Mouse (Mus musculus) cerebellum, adult 2 months (tissue): ENCODE measurements at regions not wholly inside any gene's neighbourhood (a gene's known extent, or its start where the extent isn't known, plus 50 kb on each side); places are given as distances from the start of the nearest gene placed in this dataset.
"Not testable (repeated sequence)": the region's sequence is repeated elsewhere in the genome, so short reads cannot be mapped to it uniquely, and the experiment has no call there.

Experiments
- CTCF ChIP-seq: fragments of 200-500 bp; IDR thresholded peaks from 2 replicates; pipeline ENCODE4 v1.5.1; 2011; ENCODE audit warnings: low read depth, mild to moderate bottlenecking, control low read depth, low read length, moderate library complexity, borderline replicate concordance; ENCODE audit not compliant: insufficient read depth
- POLR2A ChIP-seq: fragments of 200-500 bp; IDR thresholded peaks from 2 replicates; pipeline ENCODE4 v1.6.1; 2011; ENCODE audit warnings: low read length, control low read depth, borderline replicate concordance; ENCODE audit not compliant: insufficient read depth

- not testable (repeated sequence) for TF ChIP-seq CTCF, POLR2A
Measured at GRCm38 (mm10) chr3:155962496-155962895, 599.1 kb upstream of the Negr1 start.
